Mouse (Mus musculus) liver, adult 2 months (tissue): Measurements from ENCODE around the gene Tenm3. TPM values are rescaled to one million over a fixed set of nuclear protein-coding genes. Genes with fewer than 3 reads are reported as not detected.

ENCODE experiments used
- DNase-seq: peaks from one replicate; pipeline ENCODE4 v3.0.0-alpha.2; 2011; ENCODE audit warnings: low read depth, low spot score; ENCODE audit errors: extremely low read depth
- H3K27ac ChIP-seq: fragments of 200-500 bp; replicated peaks from 2 replicates; pipeline ENCODE4 v1.5.1; 2012; ENCODE audit warnings: low read depth, mild to moderate bottlenecking, control low read depth, inconsistent platforms, low read length; ENCODE audit not compliant: insufficient read depth
- H3K27me3 ChIP-seq: fragments of 200-500 bp; 2 replicates; pipeline ENCODE4 v1.6.1; 2012; ENCODE audit warnings: mild to moderate bottlenecking, moderate library complexity, low read length, inconsistent platforms; ENCODE audit not compliant: control insufficient read depth, insufficient read depth
- H3K36me3 ChIP-seq: fragments of 200-500 bp; 2 replicates; pipeline ENCODE4 v1.6.1; 2012; ENCODE audit warnings: low read length, inconsistent platforms; ENCODE audit not compliant: control insufficient read depth, insufficient read depth
- H3K4me1 ChIP-seq: fragments of 200-500 bp; 2 replicates; pipeline ENCODE4 v1.6.1; 2011; ENCODE audit warnings: low read length; ENCODE audit not compliant: control insufficient read depth, insufficient read depth
- H3K4me3 ChIP-seq: fragments of 200-500 bp; 2 replicates; pipeline ENCODE4 v1.5.1; 2011; ENCODE audit warnings: low read depth, mild to moderate bottlenecking, control low read depth, low read length, moderate library complexity; ENCODE audit not compliant: insufficient read depth
- H3K79me2 ChIP-seq: fragments of 200-500 bp; 2 replicates; pipeline ENCODE4 v1.6.1; 2012; ENCODE audit warnings: inconsistent platforms, mild to moderate bottlenecking, low read length, moderate library complexity; ENCODE audit not compliant: control insufficient read depth, insufficient read depth
- H3K9ac ChIP-seq: fragments of 200-500 bp; 2 replicates; pipeline ENCODE4 v1.6.1; 2012; ENCODE audit warnings: low read depth, mild to moderate bottlenecking, control low read depth, inconsistent platforms, low read length
- CTCF ChIP-seq: fragments of 200-500 bp; IDR thresholded peaks from 2 replicates; pipeline ENCODE4 v1.5.1; 2011; ENCODE audit warnings: low read depth, low read length, control low read depth
- POLR2A ChIP-seq: fragments of 200-500 bp; IDR thresholded peaks from 2 replicates; pipeline ENCODE4 v1.6.1; 2011; ENCODE audit warnings: low read length, control low read depth; ENCODE audit not compliant: insufficient read depth; ENCODE audit errors: extremely low read depth
- WGBS: fragments of 180-500 bp; shearing (Covaris S2); methylation state at CpG from one replicate; pipeline ENCODE4 v1.1.7; 2018; 5-methylcytosine and 5-hydroxymethylcytosine counted together
- polyA plus RNA-seq: library from polyadenylated mRNA; depleted of rRNA; stranded (reverse); fragments of >200 nt; gene quantifications from 2 replicates; pipeline ENCODE4 v1.2.3, GENCODE M21; 2012
- total RNA-seq: library from RNA; depleted of rRNA; stranded (reverse); fragments of >200 nt; gene quantifications from 2 replicates; pipeline ENCODE4 v1.2.3, GENCODE M21; 2014

Tenm3 gene
- total and polyA plus RNA-seq, 2 experiments: 5.3 to 12.5 TPM

DNA sequence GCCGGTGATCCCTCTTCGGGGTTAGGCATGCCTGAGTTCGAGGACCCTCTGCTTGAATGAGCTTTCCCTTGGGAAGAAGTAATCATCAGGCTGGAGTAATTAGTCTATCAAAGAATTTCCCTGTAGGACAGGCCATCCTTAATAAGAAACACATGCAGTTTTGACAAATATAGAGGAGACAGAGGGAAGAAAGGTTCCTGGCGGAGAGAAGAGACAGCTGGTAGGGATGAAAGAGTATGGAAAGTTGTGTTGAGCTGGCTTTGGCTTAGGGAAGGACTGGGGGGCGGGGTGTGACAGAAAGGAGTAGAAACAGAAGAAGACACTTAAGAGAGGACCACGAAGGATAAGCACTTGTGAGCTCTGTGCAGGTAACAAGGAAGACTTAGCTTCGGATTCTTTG is 194.3 kb downstream of the Tenm3 start:
- Histone ChIP-seq H3K79me2 (no peaks in the 10 kb centered on the region), H3K36me3 (no peaks in the 10 kb centered on the region), H3K4me3 (no peak overlapping the region), H3K9ac (no peak overlapping the region), H3K27me3 (no peaks in the 10 kb centered on the region), H3K4me1 (no peaks in the 10 kb centered on the region), H3K27ac (no peak overlapping the region)
- WGBS: 92% methylated on average over 7 of the region's 7 CpGs
- DNase-seq: no peak
- TF ChIP-seq CTCF (no peak), POLR2A (no peak)

DNA sequence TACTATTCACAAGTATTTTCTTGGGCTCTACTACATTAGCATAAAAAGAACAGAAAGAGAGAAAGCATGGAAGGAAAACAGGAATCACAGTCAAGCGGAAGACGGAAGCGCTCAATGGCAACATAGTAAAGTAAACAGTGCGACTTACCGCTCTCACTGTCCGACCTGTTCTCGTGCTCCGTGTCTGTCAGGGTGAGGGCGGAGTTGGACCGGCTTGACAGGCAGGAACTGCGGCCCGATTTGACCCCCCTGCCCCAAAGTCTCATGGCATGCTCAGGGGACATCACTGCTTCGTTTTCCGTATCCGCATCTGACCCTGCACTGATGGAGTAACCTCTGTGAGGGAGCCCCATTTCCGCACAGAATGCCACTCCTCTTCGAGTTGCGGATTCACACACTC is 197.6 kb downstream of the Tenm3 start:
- TF ChIP-seq CTCF: no peak
- no peak for TF ChIP-seq POLR2A
- H3K27ac ChIP-seq: no peak overlapping the region
- peak overlapping the region; percentile 32; the same call in 1 of the 2 replicates for H3K4me3 ChIP-seq
- H3K9ac ChIP-seq: no peak overlapping the region; the same call in 1 of the 2 replicates
- H3K27me3 ChIP-seq: no peaks in the 10 kb centered on the region
- DNase-seq: peak; percentile 59
- 58% methylated on average over 18 of the region's 18 CpGs for WGBS
- no peaks in the 10 kb centered on the region; the same call in 1 of the 2 replicates for H3K79me2 ChIP-seq
- H3K36me3 ChIP-seq: no peaks in the 10 kb centered on the region
- H3K4me1 ChIP-seq: peaks cover 2% of the 10 kb centered on the region; the same call in 1 of the 2 replicates

DNA sequence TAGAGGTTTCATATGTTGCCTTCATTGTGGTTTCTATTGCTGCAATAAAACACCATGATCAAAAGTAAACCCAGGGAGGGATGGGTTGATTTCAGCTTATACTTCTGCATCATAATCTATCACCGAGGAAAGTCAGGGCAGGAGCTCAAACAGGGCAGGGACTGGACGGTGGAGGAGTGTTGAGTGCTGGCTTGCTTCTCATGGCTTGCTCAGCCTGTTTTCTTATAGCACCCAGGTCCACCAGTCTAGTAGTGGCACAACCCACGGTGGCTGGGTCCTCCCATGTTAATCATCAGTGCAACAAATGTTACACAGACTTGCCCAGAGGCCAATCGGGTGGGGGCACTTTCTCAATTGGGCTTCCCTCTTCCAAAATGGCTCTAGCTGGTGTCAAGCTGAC is 205.6 kb downstream of the Tenm3 start:
- TF ChIP-seq CTCF (no peak), POLR2A (no peak)
- Histone ChIP-seq H3K27me3 (no peaks in the 10 kb centered on the region), H3K79me2 (no peaks in the 10 kb centered on the region), H3K4me1 (peaks cover 2% of the 10 kb centered on the region; the same call in 1 of the 2 replicates), H3K9ac (no peak overlapping the region), H3K36me3 (no peaks in the 10 kb centered on the region), H3K4me3 (no peak overlapping the region), H3K27ac (no peak overlapping the region)
- 81% methylated on average over 4 of the region's 4 CpGs for WGBS
- no peak for DNase-seq

DNA sequence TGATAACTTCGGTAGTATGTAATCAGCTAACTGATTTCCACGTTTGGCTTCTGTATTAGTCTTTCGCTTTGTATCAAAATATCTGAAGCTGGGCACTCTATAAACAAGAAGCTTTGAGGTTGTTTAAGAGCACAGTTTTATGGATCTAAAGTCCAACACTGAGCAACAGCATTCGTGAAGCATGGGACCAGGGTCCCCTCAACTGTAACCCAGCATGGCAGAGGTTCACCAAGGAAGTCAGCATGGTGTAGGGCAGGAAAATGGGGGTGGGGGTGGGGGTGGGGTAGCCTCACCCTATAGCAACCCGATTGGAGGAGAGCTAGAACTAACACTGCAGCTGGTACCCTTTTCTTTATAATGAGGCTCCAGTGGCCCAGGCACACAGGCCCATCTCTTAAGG is 206.8 kb downstream of the Tenm3 start:
- 57% methylated on average over 5 of the region's 5 CpGs for WGBS
- TF ChIP-seq CTCF (no peak), POLR2A (no peak)

GRCm38 (mm10) chr8:48635815-48636214 is 207.9 kb downstream of the Tenm3 start:
- Histone ChIP-seq H3K36me3 (no peaks in the 10 kb centered on the region), H3K79me2 (no peaks in the 10 kb centered on the region), H3K27ac (no peak overlapping the region), H3K27me3 (no peaks in the 10 kb centered on the region), H3K4me1 (no peaks in the 10 kb centered on the region), H3K4me3 (no peak overlapping the region), H3K9ac (no peak overlapping the region)
- DNase-seq: peak; percentile 13
- TF ChIP-seq POLR2A (no peak), CTCF (no peak)
- WGBS: 17% methylated on average over 4 of the region's 4 CpGs

More for the DNA sequence above, 206.8 kb downstream of the Tenm3 start:
- Histone ChIP-seq H3K36me3 (no peaks in the 10 kb centered on the region), H3K27ac (no peak overlapping the region), H3K79me2 (no peaks in the 10 kb centered on the region), H3K4me3 (no peak overlapping the region), H3K9ac (no peak overlapping the region), H3K4me1 (no peaks in the 10 kb centered on the region), H3K27me3 (no peaks in the 10 kb centered on the region)
- no peak for DNase-seq

DNA sequence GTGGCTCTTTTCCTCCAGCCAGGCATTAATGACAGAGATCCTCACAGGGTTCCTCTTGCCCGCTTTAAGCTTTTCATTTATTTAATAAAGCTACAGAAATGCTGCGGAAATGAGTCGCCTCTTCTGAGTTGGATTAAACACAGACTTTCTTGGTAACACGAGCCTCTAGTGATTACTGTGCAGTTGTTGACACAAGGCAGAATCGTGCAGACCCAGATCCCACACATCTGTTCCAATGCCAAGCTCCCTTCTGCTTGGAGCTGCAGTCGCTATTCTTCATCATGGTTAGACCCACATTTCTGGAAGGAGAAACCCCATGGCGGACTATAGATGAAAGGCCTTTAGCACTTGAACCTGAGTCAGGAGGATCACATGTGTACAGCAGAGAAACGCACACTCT is 210.3 kb downstream of the Tenm3 start:
- no peaks in the 10 kb centered on the region for H3K36me3 ChIP-seq
- H3K79me2 ChIP-seq: no peaks in the 10 kb centered on the region
- no peaks in the 10 kb centered on the region for H3K4me1 ChIP-seq
- 71% methylated on average over 8 of the region's 8 CpGs for WGBS
- H3K27ac ChIP-seq: no peak overlapping the region
- no peaks in the 10 kb centered on the region for H3K27me3 ChIP-seq
- H3K4me3 ChIP-seq: no peak overlapping the region
- TF ChIP-seq CTCF (no peak), POLR2A (no peak)
- H3K9ac ChIP-seq: no peak overlapping the region
- DNase-seq: no peak
